Mouse (Mus musculus) embryonic fibroblast, embryonic 13.5 days (primary cell): ENCODE data around the gene Lin52.

Experiments used
- CTCF ChIP-seq: IDR thresholded peaks from 2 replicates; pipeline ENCODE4 v1.5.1; 2011; ENCODE audit warnings: mild to moderate bottlenecking, control low read depth, low read length, moderate library complexity, borderline replicate concordance; ENCODE audit not compliant: insufficient read depth
- POLR2A ChIP-seq: IDR thresholded peaks from 2 replicates; pipeline ENCODE4 v1.6.1; 2011; ENCODE audit warnings: low read depth, mild to moderate bottlenecking, control low read depth, low read length, moderate library complexity

GRCm38 (mm10) chr12:84461416-84461815, 10.2 kb downstream of the Lin52 start:
- TF ChIP-seq CTCF (no peak), POLR2A (no peak)
